Mouse (Mus musculus): ENCODE data around the gene Peli2. TPM values are rescaled to one million over a fixed set of nuclear protein-coding genes. Genes with fewer than 3 reads are reported as not detected.

Peli2 gene
- polyA plus RNA-seq, 1 experiment from 2014 or later, result 8.1 TPM

- no peaks in the 10 kb centered on the region for H3K9me3 ChIP-seq
- ATAC-seq (ENCODE audit: insufficient number of reproducible peaks, low FRiP score, low TSS enrichment, low read depth), result no peak
- no peak overlapping the region for H3K27ac ChIP-seq
- no peak overlapping the region for H3K4me3 ChIP-seq
- no peaks in the 10 kb centered on the region for H3K36me3 ChIP-seq
- H3K9ac ChIP-seq, result no peak overlapping the region
- H3K27me3 ChIP-seq, result no peaks in the 10 kb centered on the region
- peaks cover 11% of the 10 kb centered on the region for H3K4me1 ChIP-seq
- no peak overlapping the region for H3K4me2 ChIP-seq
- 62% methylated on average over 10 of the region's 10 CpGs for WGBS
Observed at GRCm38 (mm10) chr14:48142696-48143095, 22.1 kb downstream of the Peli2 start.

GRCm38 (mm10) chr14:48143141-48143540 is 22.5 kb downstream of the Peli2 start:
- H3K4me2 ChIP-seq, result no peak overlapping the region
- no peak overlapping the region for H3K9ac ChIP-seq
- no peaks in the 10 kb centered on the region for H3K27me3 ChIP-seq
- no peaks in the 10 kb centered on the region for H3K9me3 ChIP-seq
- peaks cover 11% of the 10 kb centered on the region for H3K4me1 ChIP-seq
- no peak for ATAC-seq (ENCODE audit: insufficient number of reproducible peaks, low FRiP score, low TSS enrichment, low read depth)
- no peak overlapping the region for H3K27ac ChIP-seq
- 53% methylated on average over 4 of the region's 4 CpGs for WGBS
- H3K4me3 ChIP-seq, result no peak overlapping the region
- no peaks in the 10 kb centered on the region for H3K36me3 ChIP-seq

DNA sequence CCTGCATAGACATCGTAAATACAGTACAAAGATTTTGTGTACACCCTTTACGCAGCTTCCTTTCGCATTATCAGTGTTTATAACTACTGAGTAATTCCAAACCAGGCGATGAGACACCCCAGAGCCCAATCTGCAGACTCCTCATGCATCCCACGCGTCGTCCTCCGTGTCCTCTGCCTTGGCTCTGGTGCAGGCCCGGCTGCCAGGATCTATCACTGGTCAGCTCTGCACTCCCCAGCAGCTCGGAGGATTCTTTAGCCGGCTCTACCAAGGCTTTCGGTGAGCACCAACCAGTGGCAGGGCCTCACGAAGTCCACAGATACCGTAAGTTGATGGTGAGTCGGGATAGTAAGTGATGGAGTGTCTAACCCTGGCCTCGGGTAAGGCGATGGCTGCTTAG is 23.7 kb downstream of the Peli2 start:
- H3K27me3 ChIP-seq, result no peaks in the 10 kb centered on the region
- WGBS, result 90% methylated on average over 17 of the region's 17 CpGs
- H3K9ac ChIP-seq, result no peak overlapping the region
- no peaks in the 10 kb centered on the region for H3K9me3 ChIP-seq
- H3K36me3 ChIP-seq, result no peaks in the 10 kb centered on the region
- H3K4me1 ChIP-seq, result peaks cover 10% of the 10 kb centered on the region
- no peak for ATAC-seq (ENCODE audit: insufficient number of reproducible peaks, low FRiP score, low TSS enrichment, low read depth)
- H3K4me2 ChIP-seq, result no peak overlapping the region
- H3K27ac ChIP-seq, result no peak overlapping the region
- no peak overlapping the region for H3K4me3 ChIP-seq

GRCm38 (mm10) chr14:48147688-48148087 is 27.1 kb downstream of the Peli2 start:
- WGBS, result 82% methylated on average over 6 of the region's 6 CpGs
- Histone ChIP-seq H3K4me3 (no peak overlapping the region), H3K4me1 (peaks cover 7% of the 10 kb centered on the region), H3K27me3 (no peaks in the 10 kb centered on the region), H3K4me2 (no peak overlapping the region), H3K36me3 (no peaks in the 10 kb centered on the region), H3K27ac (no peak overlapping the region), H3K9ac (no peak overlapping the region), H3K9me3 (no peaks in the 10 kb centered on the region)
- no peak for ATAC-seq (ENCODE audit: insufficient number of reproducible peaks, low FRiP score, low TSS enrichment, low read depth)

- Histone ChIP-seq H3K27me3 (no peaks in the 10 kb centered on the region), H3K4me1 (no peaks in the 10 kb centered on the region), H3K36me3 (no peaks in the 10 kb centered on the region), H3K9me3 (no peaks in the 10 kb centered on the region), H3K9ac (no peak overlapping the region), H3K4me3 (no peak overlapping the region), H3K27ac (no peak overlapping the region), H3K4me2 (no peak overlapping the region)
- ATAC-seq (ENCODE audit: insufficient number of reproducible peaks, low FRiP score, low TSS enrichment, low read depth), result no peak
- 83% methylated on average over 6 of the region's 6 CpGs for WGBS
Observed at GRCm38 (mm10) chr14:48148615-48149014, 28.0 kb downstream of the Peli2 start.

DNA sequence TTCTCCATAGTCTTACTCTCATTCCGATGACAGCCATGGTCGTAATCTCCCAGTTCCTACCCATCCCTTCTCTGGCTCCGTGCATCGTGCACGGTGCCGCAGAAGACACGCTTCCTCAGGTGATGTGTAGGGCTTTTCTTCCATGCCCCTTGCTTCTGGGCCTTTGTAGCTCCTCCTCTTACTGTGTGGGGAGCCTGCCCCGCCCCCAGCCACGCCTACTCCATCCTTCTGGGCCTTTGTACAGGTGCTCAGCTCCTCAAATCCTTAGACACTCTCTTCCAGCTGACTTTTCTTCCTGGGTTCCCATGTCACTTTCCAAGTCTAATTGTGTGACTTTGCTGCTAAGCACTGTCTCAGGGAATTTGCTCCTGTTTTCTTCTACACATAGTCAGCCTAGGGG is 28.7 kb downstream of the Peli2 start:
- no peaks in the 10 kb centered on the region for H3K4me1 ChIP-seq
- no peak overlapping the region for H3K9ac ChIP-seq
- no peak overlapping the region for H3K4me3 ChIP-seq
- no peak overlapping the region for H3K27ac ChIP-seq
- whole genome bisulfite sequencing, result 95% methylated on average over 9 of the region's 9 CpGs
- no peak overlapping the region for H3K4me2 ChIP-seq
- no peaks in the 10 kb centered on the region for H3K36me3 ChIP-seq
- H3K27me3 ChIP-seq, result no peaks in the 10 kb centered on the region
- no peaks in the 10 kb centered on the region for H3K9me3 ChIP-seq
- ATAC-seq (ENCODE audit: insufficient number of reproducible peaks, low FRiP score, low TSS enrichment, low read depth), result no peak

- no peak overlapping the region for H3K4me2 ChIP-seq
- H3K4me1 ChIP-seq, result 0 out of 2 replicates have a peak, but pooled peaks cover 4% of the 10 kb centered on the region
- no peak overlapping the region for H3K27ac ChIP-seq
- H3K9ac ChIP-seq, result no peak overlapping the region
- no peaks in the 10 kb centered on the region for H3K36me3 ChIP-seq
- no peaks in the 10 kb centered on the region for H3K9me3 ChIP-seq
- H3K27me3 ChIP-seq, result no peaks in the 10 kb centered on the region
- WGBS, result 88% methylated on average over 1 of the region's 1 CpGs
- ATAC-seq (ENCODE audit: insufficient number of reproducible peaks, low FRiP score, low TSS enrichment, low read depth), result no peak
- no peak overlapping the region for H3K4me3 ChIP-seq
Observed at GRCm38 (mm10) chr14:48150903-48151302, 30.3 kb downstream of the Peli2 start.

GRCm38 (mm10) chr14:48151554-48151953 is 30.9 kb downstream of the Peli2 start:
- Histone ChIP-seq H3K36me3 (no peaks in the 10 kb centered on the region), H3K9me3 (no peaks in the 10 kb centered on the region), H3K9ac (no peak overlapping the region), H3K27me3 (no peaks in the 10 kb centered on the region), H3K4me2 (no peak overlapping the region), H3K27ac (no peak overlapping the region), H3K4me3 (no peak overlapping the region), H3K4me1 (0 out of 2 replicates have a peak, but pooled peaks cover 4% of the 10 kb centered on the region)
- WGBS, result 60% methylated on average over 2 of the region's 2 CpGs
- no peak for ATAC-seq (ENCODE audit: insufficient number of reproducible peaks, low FRiP score, low TSS enrichment, low read depth)

DNA sequence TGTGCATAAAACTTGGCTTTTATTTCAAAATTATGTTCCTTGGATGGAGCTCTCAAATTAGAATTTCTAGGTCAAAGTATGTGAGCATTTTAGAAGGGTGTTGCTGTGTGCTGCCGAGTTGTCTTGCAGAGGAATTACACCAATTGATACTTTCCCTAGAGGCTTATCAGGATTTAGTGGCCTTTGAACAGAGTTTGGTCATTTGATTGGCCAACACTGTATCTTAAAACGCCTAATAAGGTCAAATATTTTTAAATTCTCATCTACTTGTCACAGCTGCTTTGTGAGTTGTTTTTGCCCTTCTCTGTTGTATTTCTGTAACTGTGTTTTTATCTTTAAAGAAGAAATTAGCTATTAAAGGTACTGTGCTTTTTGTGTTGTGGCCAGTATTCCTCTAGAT is 32.4 kb downstream of the Peli2 start:
- Histone ChIP-seq H3K4me1 (0 out of 2 replicates have a peak, but pooled peaks cover 4% of the 10 kb centered on the region), H3K36me3 (no peaks in the 10 kb centered on the region), H3K27ac (no peak overlapping the region), H3K27me3 (no peaks in the 10 kb centered on the region), H3K4me3 (no peak overlapping the region), H3K9ac (no peak overlapping the region), H3K9me3 (no peaks in the 10 kb centered on the region), H3K4me2 (no peak overlapping the region)
- no peak for ATAC-seq (ENCODE audit: insufficient number of reproducible peaks, low FRiP score, low TSS enrichment, low read depth)
- WGBS, result 66% methylated on average over 2 of the region's 2 CpGs

DNA sequence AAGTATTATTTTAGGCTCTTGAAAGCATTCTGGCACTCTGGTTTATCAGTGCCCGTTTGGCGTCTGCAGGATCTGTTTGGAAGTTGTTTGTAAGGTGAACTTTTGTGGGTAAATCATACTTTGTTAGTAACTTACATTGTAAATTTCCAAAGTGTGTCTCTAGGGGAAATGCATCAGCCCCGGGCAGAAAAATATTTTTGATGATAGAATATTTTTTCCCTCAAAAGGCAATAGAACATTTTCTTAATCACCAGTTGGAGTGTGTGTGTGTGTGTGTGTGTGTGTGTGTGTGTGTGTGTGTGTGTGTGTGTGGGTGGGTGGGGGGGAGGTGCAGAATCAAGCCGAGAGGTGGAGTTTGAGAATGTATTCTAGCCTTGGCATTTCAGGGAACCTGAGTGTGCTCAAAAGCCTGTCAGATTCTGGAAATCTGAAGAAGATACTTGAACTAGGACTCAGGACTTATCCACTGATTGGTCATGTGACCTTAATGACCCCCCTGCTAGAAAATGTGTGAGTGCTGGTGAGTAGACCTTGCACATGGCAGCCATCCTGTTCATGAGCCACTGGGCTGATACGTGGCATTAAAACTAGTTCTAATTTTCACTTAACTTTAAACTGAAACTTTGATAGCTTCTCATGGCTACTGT is 33.4 kb downstream of the Peli2 start:
- no peak overlapping the region for H3K4me3 ChIP-seq
- no peak for ATAC-seq (ENCODE audit: insufficient number of reproducible peaks, low FRiP score, low TSS enrichment, low read depth)
- H3K9ac ChIP-seq, result no peak overlapping the region
- H3K36me3 ChIP-seq, result no peaks in the 10 kb centered on the region
- H3K4me1 ChIP-seq, result 0 out of 2 replicates have a peak, but pooled peaks cover 4% of the 10 kb centered on the region
- WGBS, result 67% methylated on average over 5 of the region's 5 CpGs
- no peak overlapping the region for H3K4me2 ChIP-seq
- no peak overlapping the region for H3K27ac ChIP-seq
- no peaks in the 10 kb centered on the region for H3K27me3 ChIP-seq
- H3K9me3 ChIP-seq, result no peaks in the 10 kb centered on the region

DNA sequence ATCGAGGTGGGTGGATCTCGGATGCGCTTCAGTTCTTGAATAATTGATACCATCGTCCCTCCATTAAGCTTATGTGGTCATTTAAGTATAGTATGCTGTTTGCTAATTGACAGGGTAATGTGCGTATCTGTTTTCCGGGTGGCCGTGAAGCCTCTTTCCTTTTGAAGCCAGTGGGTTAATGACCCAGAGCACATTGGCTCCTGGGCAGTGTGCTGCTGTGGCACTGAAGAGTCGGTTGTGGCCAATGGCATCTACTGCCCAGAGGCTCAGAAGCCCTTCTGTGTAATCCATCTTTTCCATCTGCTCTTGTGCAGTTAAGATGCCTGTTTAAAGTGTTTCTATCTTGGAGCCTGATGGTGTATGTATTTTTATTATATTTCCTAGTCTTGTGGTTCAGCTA is 34.0 kb downstream of the Peli2 start:
- no peak for ATAC-seq (ENCODE audit: insufficient number of reproducible peaks, low FRiP score, low TSS enrichment, low read depth)
- 59% methylated on average over 8 of the region's 8 CpGs for WGBS
- Histone ChIP-seq H3K4me3 (no peak overlapping the region), H3K4me2 (no peak overlapping the region), H3K4me1 (0 out of 2 replicates have a peak, but pooled peaks cover 4% of the 10 kb centered on the region), H3K27ac (no peak overlapping the region), H3K9me3 (no peaks in the 10 kb centered on the region), H3K36me3 (no peaks in the 10 kb centered on the region), H3K27me3 (no peaks in the 10 kb centered on the region), H3K9ac (no peak overlapping the region)

- no peaks in the 10 kb centered on the region for H3K27me3 ChIP-seq
- H3K27ac ChIP-seq, result no peak overlapping the region
- 0 out of 2 replicates have a peak, but pooled peaks cover 4% of the 10 kb centered on the region for H3K4me1 ChIP-seq
- 35% methylated on average over 13 of the region's 13 CpGs for WGBS
- ATAC-seq (ENCODE audit: insufficient number of reproducible peaks, low FRiP score, low TSS enrichment, low read depth), result no peak
- no peaks in the 10 kb centered on the region for H3K9me3 ChIP-seq
- no peaks in the 10 kb centered on the region for H3K36me3 ChIP-seq
- no peak overlapping the region for H3K4me3 ChIP-seq
- 0 out of 2 replicates have a peak overlapping the region, but pooled peaks have one; percentile 5 for H3K4me2 ChIP-seq
- H3K9ac ChIP-seq, result no peak overlapping the region
Observed at GRCm38 (mm10) chr14:48155153-48155552, 34.5 kb downstream of the Peli2 start.

- no peaks in the 10 kb centered on the region for H3K27me3 ChIP-seq
- 61% methylated on average over 3 of the region's 3 CpGs for WGBS
Observed at GRCm38 (mm10) chr14:48157085-48157484, 36.5 kb downstream of the Peli2 start.

More at GRCm38 (mm10) chr14:48157085-48157484, 36.5 kb downstream of the Peli2 start:
- Histone ChIP-seq H3K36me3 (0 out of 2 replicates have a peak, but pooled peaks cover 5% of the 10 kb centered on the region), H3K4me1 (0 out of 2 replicates have a peak, but pooled peaks cover 4% of the 10 kb centered on the region), H3K4me3 (no peak overlapping the region), H3K9me3 (no peaks in the 10 kb centered on the region), H3K9ac (no peak overlapping the region), H3K4me2 (no peak overlapping the region), H3K27ac (no peak overlapping the region)
- no peak for ATAC-seq (ENCODE audit: insufficient number of reproducible peaks, low FRiP score, low TSS enrichment, low read depth)
